Mouse (Mus musculus): ENCODE data around the gene Gm45062.

DNA sequence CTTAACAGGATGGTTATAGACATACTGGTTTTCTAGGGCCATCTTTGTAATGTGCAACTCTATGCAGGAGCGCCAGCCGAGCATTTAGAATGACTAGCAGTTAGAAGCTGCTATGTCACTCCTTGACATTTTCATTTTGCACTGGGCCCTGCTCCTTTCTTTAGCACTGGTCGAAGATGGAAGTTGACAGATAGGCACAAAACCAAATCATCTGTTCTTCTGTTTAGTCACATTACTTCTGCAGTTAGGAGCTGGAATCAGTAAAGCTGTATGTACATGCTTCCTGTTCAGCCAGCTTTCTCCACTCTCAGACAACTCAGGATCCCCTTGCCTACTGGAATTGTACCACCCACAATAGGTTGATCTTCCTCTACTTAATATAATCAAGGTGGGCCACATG is 48.6 kb upstream of the Gm45062 start:
- no peak for TF ChIP-seq FLI1 (IDR thresholded peaks at IDR 0.05; ENCODE audit: low read length)
- no peak for TF ChIP-seq GATA1 (IDR thresholded peaks at IDR 0.05; ENCODE audit: borderline replicate concordance, low read length)

All from megakaryocyte, embryonic 14.5 days (primary cell).